8 mouse cellular contexts compared by ENCODE assay signal in genomic region chr2:166426960-166427359, GRCm38 (mm10).
DNase-seq lines count a peak whose midpoint lies in the region; ATAC-seq and TF ChIP-seq lines count a peak whose summit lies in the region.

No protein-coding gene starts in this region.

- no peak overlapping the region for H3K9ac ChIP-seq in intestine, embryonic 16.5 days (ENCODE audit: low read depth, low read length)

- ATAC-seq in intestine, embryonic 16.5 days, result peak; percentile 77

- peak; percentile 22 to 34 for DNase-seq in lung, adult 18-20 months
- no peak for DNase-seq in lung, adult 2 months
- peak; percentile 78 for DNase-seq in fibroblast of lung, adult 2 months (ENCODE audit: low read depth)
- peak; percentile 31 for DNase-seq in lung, postnatal 25 days (ENCODE audit: low spot score)
- DNase-seq in layer of hippocampus, postnatal 25 days (ENCODE audit: extremely low spot score in 1 of 2, low spot score in 1 of 2), result no peak
- DNase-seq in B cell, adult 2 months, result no peak
- no peak for DNase-seq in cerebellum, postnatal 10 days

- H3K9me3 ChIP-seq in intestine, embryonic 16.5 days (ENCODE audit: control insufficient read depth, low read length), result no peaks in the 10 kb centered on the region

- TF ChIP-seq CTCF in lung, adult 2 months (IDR thresholded peaks at IDR 0.05; ENCODE audit: insufficient read depth, low read length), result no peak

- no peak overlapping the region for H3K4me2 ChIP-seq in intestine, embryonic 16.5 days (ENCODE audit: low read depth, low read length)

- TF ChIP-seq POLR2A in lung, adult 2 months (IDR thresholded peaks at IDR 0.05; ENCODE audit: borderline replicate concordance, extremely low read depth, low read depth, low read length), result no peak

- peak overlapping the region; percentile 52; the same call in 1 of the 2 replicates for H3K27ac ChIP-seq in intestine, embryonic 16.5 days (ENCODE audit: low read length)

- H3K27me3 ChIP-seq in intestine, embryonic 16.5 days (replicated peaks; ENCODE audit: control insufficient read depth, insufficient read depth, low read length), result no peaks in the 10 kb centered on the region

- no peak overlapping the region for H3K4me3 ChIP-seq in lung, adult 2 months (replicated peaks; ENCODE audit: extremely low read depth, low read depth, low read length)
- H3K4me3 ChIP-seq in intestine, embryonic 16.5 days (ENCODE audit: low read length), result no peak overlapping the region

- 24% methylated on average over 10 of the region's 10 CpGs for WGBS in lung, adult 2 months
- WGBS in intestine, embryonic 16.5 days, result 24% methylated on average over 10 of the region's 10 CpGs

- no peaks in the 10 kb centered on the region for H3K36me3 ChIP-seq in intestine, embryonic 16.5 days (ENCODE audit: control insufficient read depth, insufficient read depth, low read length)

- no peaks in the 10 kb centered on the region for H3K4me1 ChIP-seq in lung, adult 2 months (ENCODE audit: control insufficient read depth, insufficient read depth, low read length)
- peaks cover 15% of the 10 kb centered on the region for H3K4me1 ChIP-seq in intestine, embryonic 16.5 days (ENCODE audit: control insufficient read depth, insufficient read depth, low read length)

Comparison
In these comparisons a context has a peak if more than half of its experiments do, and no peak if none do; other contexts are left out.
1. DNase-seq: peak in lung, adult 18-20 months (2 of 2), fibroblast of lung, adult 2 months (single experiment) and lung, postnatal 25 days (single experiment); none in lung, adult 2 months (single experiment), layer of hippocampus, postnatal 25 days (0 of 2), B cell, adult 2 months (0 of 2) and cerebellum, postnatal 10 days (0 of 2).